Mouse (Mus musculus) MEL (cell line): ENCODE results near the gene Slc23a3. TPM values are rescaled to one million over a fixed set of nuclear protein-coding genes. Genes with fewer than 3 reads are reported as not detected.

Source experiments
- DNase-seq: peaks from one replicate; pipeline ENCODE4 v3.0.0; 2011; ENCODE audit warnings: low read depth, low spot score
- H3K27ac ChIP-seq: 2 replicates; pipeline ENCODE4 v1.5.1; 2012; ENCODE audit warnings: low read depth, mild to moderate bottlenecking, control low read depth, low read length, moderate library complexity; ENCODE audit not compliant: control insufficient read depth
- H3K27me3 ChIP-seq, 2 experiments: fragments of 150-350 bp in 1 of 2; sonication (generic) in 1 of 2; 2 replicates each; pipeline ENCODE4 v1.6.1; 2012; ENCODE audit warnings: low read length in 2 of 2, mild to moderate bottlenecking in 2 of 2, improper control_type of control experiment in 1 of 2, moderate library complexity in 1 of 2; ENCODE audit not compliant: insufficient read depth in 2 of 2, control insufficient read depth in 1 of 2
- H3K36me3 ChIP-seq, 2 experiments: 2 replicates each; pipeline ENCODE4 v1.6.1; 2012 to 2014; ENCODE audit warnings: low read length in 2 of 2, improper control_type of control experiment in 1 of 2, inconsistent platforms in 1 of 2, mild to moderate bottlenecking in 1 of 2; ENCODE audit not compliant: insufficient read depth in 2 of 2, control insufficient read depth in 1 of 2
- H3K4me1 ChIP-seq, 2 experiments: fragments of 150-350 bp in 1 of 2; sonication (generic) in 1 of 2; 2 replicates each; pipeline ENCODE4 v1.6.1; 2012; ENCODE audit warnings: low read length in 2 of 2, improper control_type of control experiment in 1 of 2, mild to moderate bottlenecking in 1 of 2; ENCODE audit not compliant: insufficient read depth in 2 of 2, control insufficient read depth in 1 of 2
- H3K4me3 ChIP-seq, 2 experiments: fragments of 150-350 bp in 1 of 2; sonication (generic) in 1 of 2; 2 replicates each; pipeline ENCODE4 v1.5.1; 2012; ENCODE audit warnings: low read depth in 2 of 2, low read length in 2 of 2, mild to moderate bottlenecking in 2 of 2, moderate library complexity in 2 of 2, control low read depth in 1 of 2, improper control_type of control experiment in 1 of 2; ENCODE audit not compliant: control insufficient read depth in 1 of 2, insufficient read depth in 1 of 2
- H3K79me2 ChIP-seq: 2 replicates; pipeline ENCODE4 v1.6.1; 2012; ENCODE audit warnings: mild to moderate bottlenecking, low read length, moderate library complexity; ENCODE audit not compliant: control insufficient read depth, poor library complexity, insufficient read depth
- H3K9ac ChIP-seq: 2 replicates; pipeline ENCODE4 v1.6.1; 2012; ENCODE audit warnings: low read depth, mild to moderate bottlenecking, control low read depth, low read length, moderate library complexity; ENCODE audit not compliant: control insufficient read depth, poor library complexity, severe bottlenecking
- H3K9me3 ChIP-seq: fragments of 150-350 bp; sonication (generic); replicated peaks from 2 replicates; pipeline ENCODE4 v1.6.1; 2012; ENCODE audit warnings: mild to moderate bottlenecking, low read length, improper control_type of control experiment, moderate library complexity; ENCODE audit not compliant: insufficient read depth
- CHD2 ChIP-seq: IDR thresholded peaks from 2 replicates; pipeline ENCODE4 v1.6.1; 2011; ENCODE audit warnings: low read length, improper control_type of control experiment
- CTCF ChIP-seq, 3 experiments: IDR thresholded peaks in 2 of 3; conservative IDR thresholded peaks in 1 of 3; 2 replicates each; pipeline ENCODE4 v1.5.1; 2011 to 2012; ENCODE audit warnings: low read length in 3 of 3, low read depth in 2 of 3, mild to moderate bottlenecking in 2 of 3, improper control_type of control experiment in 1 of 3, inconsistent platforms in 1 of 3, mixed read lengths in 1 of 3, moderate library complexity in 1 of 3; ENCODE audit not compliant: control insufficient read depth in 1 of 3, insufficient read depth in 1 of 3, poor library complexity in 1 of 3, severe bottlenecking in 1 of 3
- E2F4 ChIP-seq: IDR thresholded peaks from 2 replicates; pipeline ENCODE4 v1.6.1; 2011; ENCODE audit warnings: low read depth, low read length, improper control_type of control experiment, borderline replicate concordance
- ELF1 ChIP-seq: IDR thresholded peaks from 2 replicates; pipeline ENCODE4 v1.6.1; 2014; ENCODE audit warnings: low read depth, mild to moderate bottlenecking, inconsistent platforms, low read length, improper control_type of control experiment, moderate library complexity
- ETS1 ChIP-seq: IDR thresholded peaks from 2 replicates; pipeline ENCODE4 v1.6.1; 2012; ENCODE audit warnings: low read depth, mild to moderate bottlenecking, inconsistent platforms, low read length, improper control_type of control experiment, moderate library complexity
- GATA1 ChIP-seq: IDR thresholded peaks from 2 replicates; pipeline ENCODE4 v1.6.1; 2011; ENCODE audit warnings: low read depth, low read length, improper control_type of control experiment
- MYC ChIP-seq: IDR thresholded peaks from 2 replicates; pipeline ENCODE4 v1.6.1; 2011; ENCODE audit warnings: low read depth, mild to moderate bottlenecking, low read length, improper control_type of control experiment, moderate library complexity
- NRF1 ChIP-seq: IDR thresholded peaks from 2 replicates; pipeline ENCODE4 v1.6.1; 2014; ENCODE audit warnings: low read depth, mild to moderate bottlenecking, inconsistent platforms, low read length, improper control_type of control experiment, moderate library complexity; ENCODE audit not compliant: poor library complexity, insufficient read depth, severe bottlenecking
- POLR2A ChIP-seq, 2 experiments: IDR thresholded peaks; 2 replicates each; pipeline ENCODE4 v1.6.1; 2011 to 2012; ENCODE audit warnings: low read length in 2 of 2, mild to moderate bottlenecking in 2 of 2, control low read depth in 1 of 2, improper control_type of control experiment in 1 of 2, low read depth in 1 of 2, moderate library complexity in 1 of 2; ENCODE audit not compliant: control insufficient read depth in 1 of 2, insufficient read depth in 1 of 2, poor library complexity in 1 of 2
- POLR2AphosphoS5 ChIP-seq: IDR thresholded peaks from 2 replicates; pipeline ENCODE4 v1.6.1; 2012; ENCODE audit warnings: low read depth, borderline replicate concordance, mild to moderate bottlenecking, inconsistent platforms, low read length, moderate library complexity, mixed read lengths
- RAD21 ChIP-seq: IDR thresholded peaks from 2 replicates; pipeline ENCODE4 v1.6.1; 2011; ENCODE audit warnings: mild to moderate bottlenecking, low read depth, low read length, improper control_type of control experiment
- RCOR1 ChIP-seq: IDR thresholded peaks from 2 replicates; pipeline ENCODE4 v1.6.1; 2012; ENCODE audit warnings: low read depth, mild to moderate bottlenecking, inconsistent platforms, low read length, improper control_type of control experiment
- SMC3 ChIP-seq: IDR thresholded peaks from 2 replicates; pipeline ENCODE4 v1.6.1; 2011; ENCODE audit warnings: low read depth, low read length, improper control_type of control experiment
- TBP ChIP-seq: IDR thresholded peaks from 2 replicates; pipeline ENCODE4 v1.8.0; 2011; ENCODE audit warnings: low read depth, low read length, improper control_type of control experiment
- USF2 ChIP-seq, 2 experiments: IDR thresholded peaks; 2 replicates each; pipeline ENCODE4 v1.6.1; 2011 to 2012; ENCODE audit warnings: improper control_type of control experiment in 2 of 2, low read length in 2 of 2, borderline replicate concordance in 1 of 2, inconsistent platforms in 1 of 2, low read depth in 1 of 2, mild to moderate bottlenecking in 1 of 2; ENCODE audit not compliant: insufficient read depth in 1 of 2
- ZC3H11A ChIP-seq: IDR thresholded peaks from 2 replicates; pipeline ENCODE4 v1.6.1; 2012; ENCODE audit warnings: low read depth, mild to moderate bottlenecking, inconsistent platforms, low read length, improper control_type of control experiment
- ZMIZ1 ChIP-seq: IDR thresholded peaks from 2 replicates; pipeline ENCODE4 v1.6.1; 2012; ENCODE audit warnings: low read depth, mild to moderate bottlenecking, inconsistent platforms, low read length, improper control_type of control experiment, moderate library complexity
- ZNF384 ChIP-seq: IDR thresholded peaks from 2 replicates; pipeline ENCODE4 v1.6.1; 2012; ENCODE audit warnings: low read depth, mild to moderate bottlenecking, inconsistent platforms, low read length, improper control_type of control experiment
- polyA plus RNA-seq, 2 experiments: library from polyadenylated mRNA; stranded (reverse) in 1 of 2; unstranded in 1 of 2; fragments of >175 nt in 1 of 2; fragments of >200 nt in 1 of 2; gene quantifications; 2 replicates each; pipeline versions ENCODE4 v1.2.1 to v1.2.4; 2012; ENCODE audit warnings: low replicate concordance in 2 of 2, low read depth in 1 of 2; ENCODE audit not compliant: insufficient read length in 2 of 2, insufficient read depth in 1 of 2, missing spikeins in 1 of 2
- total RNA-seq: library from RNA; depleted of rRNA; stranded (reverse); fragments of 300-350 nt; gene quantifications from 2 replicates; pipeline ENCODE4 v1.2.3, GENCODE M21; 2012; rRNA removed

Slc23a3 gene
- total RNA-seq (0.08 TPM in 1 of 2 replicates, not detected in the other), polyA plus RNA-seq (under 1 TPM in 1 of 2 experiments, not detected in 1; 0.15 TPM)

- Histone ChIP-seq H3K79me2 (no peaks in the 10 kb centered on the region), H3K4me3 (no peak within 1 kb of the TSS), H3K9me3 (no peaks in the 10 kb centered on the region), H3K27me3 (no peaks in the 10 kb centered on the region), H3K4me1 (peaks cover 14 to 31% of the 10 kb centered on the region in 2 experiments), H3K9ac (no peak within 1 kb of the TSS), H3K27ac (no peak within 1 kb of the TSS), H3K36me3 (peaks cover 4 to 24% of the 10 kb centered on the region in 2 experiments; a peak in 3 of 4 replicates)
- TF ChIP-seq CHD2 (no peak), E2F4 (no peak), RAD21 (no peak), USF2 (IDR thresholded peaks at IDR 0.05; ENCODE audit: borderline replicate concordance in 1 of 2, insufficient read depth in 1 of 2, low read depth in 1 of 2, low read length in 2 of 2) (no peak), ZNF384 (no peak), TBP (no peak), ELF1 (no peak), POLR2AphosphoS5 (no peak), RCOR1 (no peak), NRF1 (no peak), POLR2A (IDR thresholded peaks at IDR 0.05; ENCODE audit: control insufficient read depth in 1 of 2, insufficient read depth in 1 of 2, low read depth in 1 of 2, low read length in 2 of 2, poor library complexity in 1 of 2) (no peak), MYC (no peak), GATA1 (no peak)
- no peak for DNase-seq
These were observed at the start of gene Slc23a3 for GRCm38 (mm10) chr1:75133421-75134207. TSS of gene Slc23a3 (minus strand) at chr1:75133890.

GRCm38 (mm10) chr1:75182160-75182559 is 48.5 kb upstream of the Slc23a3 start:
- Histone ChIP-seq H3K9ac (no peak overlapping the region), H3K27ac (no peak overlapping the region), H3K79me2 (peaks cover 14% of the 10 kb centered on the region), H3K27me3 (no peaks in the 10 kb centered on the region), H3K4me1 (peaks cover 2 to 16% of the 10 kb centered on the region in 2 experiments), H3K9me3 (no peaks in the 10 kb centered on the region), H3K4me3 (no peak overlapping the region), H3K36me3 (peaks cover 0 to 13% of the 10 kb centered on the region in 2 experiments; a peak in 2 of 4 replicates)
- DNase-seq: peak; percentile 46
- TF ChIP-seq CTCF (IDR thresholded peaks at IDR 0.05 in 2 of 3, conservative IDR thresholded peaks at IDR 0.05 in 1 of 3; ENCODE audit: control insufficient read depth in 1 of 3, insufficient read depth in 1 of 3, low read depth in 2 of 3, low read length in 3 of 3, poor library complexity in 1 of 3, severe bottlenecking in 1 of 3): peak; percentile 24 to 52 (median 37)
- peak; percentile 95 for TF ChIP-seq ZNF384
- TF ChIP-seq ETS1: no peak
- TF ChIP-seq TBP: no peak
- no peak for TF ChIP-seq GATA1
- TF ChIP-seq ZC3H11A: 0 out of 2 replicates have a peak, but pooled peaks have one; percentile 2
- TF ChIP-seq SMC3: peak; percentile 54
- TF ChIP-seq RAD21: peak; percentile 43
- no peak for TF ChIP-seq ZMIZ1
